Mouse (Mus musculus) megakaryocyte, embryonic 14.5 days (primary cell): ENCODE measurements around the gene Peli2.

ENCODE experiments used
- FLI1 ChIP-seq: IDR thresholded peaks from 2 replicates; pipeline ENCODE4 v1.6.1; 2012; ENCODE audit warnings: low read length, inconsistent platforms, mixed read lengths
- GATA1 ChIP-seq: IDR thresholded peaks from 3 replicates; pipeline ENCODE4 v1.6.1; 2012; ENCODE audit warnings: mixed read lengths, low read length, inconsistent platforms, borderline replicate concordance

GRCm38 (mm10) chr14:48149351-48149750 lies 28.7 kb downstream of the Peli2 start:
- TF ChIP-seq GATA1, result no peak
- no peak for TF ChIP-seq FLI1
